Mouse (Mus musculus) G1E (cell line): ENCODE results near the gene Bptf. TPM values are rescaled to one million over a fixed set of nuclear protein-coding genes. Genes with fewer than 3 reads are reported as not detected.

ENCODE experiments used
- ATAC-seq: 2 replicates; pipeline ENCODE4 v1.8.0; 2016; ENCODE audit warnings: mild to moderate bottlenecking; ENCODE audit not compliant: insufficient number of reproducible peaks, poor library complexity, low FRiP score, severe bottlenecking; ENCODE audit errors: extremely low read depth
- DNase-seq: peaks from one replicate; pipeline ENCODE4 v3.0.0; 2012; ENCODE audit warnings: low spot score
- H3K27me3 ChIP-seq: 2 replicates; pipeline ENCODE4 v1.6.1; 2012; ENCODE audit warnings: mild to moderate bottlenecking, low read length, inconsistent platforms; ENCODE audit not compliant: insufficient read depth
- H3K36me3 ChIP-seq: replicated peaks from 2 replicates; pipeline ENCODE3; 2012; ENCODE audit warnings: mild to moderate bottlenecking, inconsistent platforms
- H3K4me1 ChIP-seq: 2 replicates; pipeline ENCODE4 v1.6.1; 2012; ENCODE audit warnings: low read depth, low read length, inconsistent platforms, mixed read lengths; ENCODE audit not compliant: insufficient read depth
- H3K4me3 ChIP-seq: 2 replicates; pipeline ENCODE4 v1.5.1; 2012; ENCODE audit warnings: low read depth, mild to moderate bottlenecking, inconsistent platforms, low read length, moderate library complexity, mixed read lengths
- H3K9me3 ChIP-seq: replicated peaks from 2 replicates; pipeline ENCODE4 v1.6.1; 2012; ENCODE audit warnings: inconsistent platforms
- CTCF ChIP-seq: IDR thresholded peaks from 2 replicates; pipeline ENCODE4 v1.5.1; 2012; ENCODE audit warnings: low read depth, low read length, inconsistent platforms, mixed read lengths
- GATA1 ChIP-seq: IDR thresholded peaks from 2 replicates; pipeline ENCODE4 v1.6.1; 2012; ENCODE audit warnings: borderline replicate concordance, low read length, inconsistent platforms, mixed read lengths
- GATA2 ChIP-seq: IDR thresholded peaks from 2 replicates; pipeline ENCODE4 v1.6.1; 2012; ENCODE audit warnings: low read depth, low read length, inconsistent platforms, borderline replicate concordance
- POLR2AphosphoS5 ChIP-seq: IDR thresholded peaks from 2 replicates; pipeline ENCODE4 v1.6.1; 2012; ENCODE audit warnings: low read depth, low read length, inconsistent platforms; ENCODE audit not compliant: insufficient replicate concordance
- TAL1 ChIP-seq: conservative IDR thresholded peaks from 2 replicates; pipeline ENCODE4 v1.6.1; 2012; ENCODE audit warnings: low read depth, low read length, inconsistent platforms, mixed read lengths
- polyA plus RNA-seq: library from polyadenylated mRNA; stranded (reverse); fragments of >175 nt; gene quantifications from 2 replicates; pipeline ENCODE4 v1.2.3, GENCODE M21; 2012
- total RNA-seq, 2 experiments: library from RNA; stranded (forward) in 1 of 2; stranded (reverse) in 1 of 2; fragments of 200-1000 nt in 1 of 2; fragments of >200 nt in 1 of 2; fragmentation: Nextera tagmentation in 1 of 2; gene quantifications; 2 replicates each; pipeline ENCODE4 v1.2.3; 2014 to 2017

Gene Bptf
- total and polyA plus RNA-seq, 3 experiments = 28.5 to 75.6 (median 53.7) TPM

- H3K4me1 ChIP-seq = peaks cover 21% of the 10 kb centered on the region
- DNase-seq (no peak), ATAC-seq (no peak)
- no peaks in the 10 kb centered on the region for H3K9me3 ChIP-seq
- no peak overlapping the region for H3K4me3 ChIP-seq
- H3K36me3 ChIP-seq = peaks cover 75% of the 10 kb centered on the region
- TF ChIP-seq GATA2 (no peak), CTCF (no peak), TAL1 (no peak), POLR2AphosphoS5 (no peak), GATA1 (no peak)
- H3K27me3 ChIP-seq = no peaks in the 10 kb centered on the region
Observed at GRCm38 (mm10) chr11:107102465-107103223, 29.3 kb downstream of the Bptf start.

- Histone ChIP-seq H3K4me1 (no peaks in the 10 kb centered on the region; the same call in 1 of the 2 replicates), H3K36me3 (peaks cover 80% of the 10 kb centered on the region), H3K4me3 (no peak overlapping the region), H3K27me3 (no peaks in the 10 kb centered on the region), H3K9me3 (no peaks in the 10 kb centered on the region)
- ATAC-seq (no peak), DNase-seq (no peak)
- no peak for TF ChIP-seq GATA2
- TF ChIP-seq CTCF = no peak
- TF ChIP-seq GATA1 = no peak
- TF ChIP-seq TAL1 = no peak
- TF ChIP-seq POLR2AphosphoS5 = no peak
Observed at GRCm38 (mm10) chr11:107096973-107097372, 35.0 kb downstream of the Bptf start.

GRCm38 (mm10) chr11:107093871-107094270 lies 38.1 kb downstream of the Bptf start:
- DNase-seq = no peak
- no peak for TF ChIP-seq POLR2AphosphoS5
- TF ChIP-seq GATA1 = no peak
- TF ChIP-seq TAL1 = no peak
- no peak for TF ChIP-seq CTCF
- TF ChIP-seq GATA2 = no peak
- H3K36me3 ChIP-seq = peaks cover 77% of the 10 kb centered on the region

GRCm38 (mm10) chr11:107092637-107093036 lies 39.3 kb downstream of the Bptf start:
- Histone ChIP-seq H3K9me3 (no peaks in the 10 kb centered on the region), H3K4me1 (no peaks in the 10 kb centered on the region), H3K27me3 (no peaks in the 10 kb centered on the region), H3K4me3 (no peak overlapping the region), H3K36me3 (peaks cover 74% of the 10 kb centered on the region)
- ATAC-seq (no peak), DNase-seq (no peak)
- no peak for TF ChIP-seq GATA2
- TF ChIP-seq GATA1 = no peak
- TF ChIP-seq POLR2AphosphoS5 = no peak

More at GRCm38 (mm10) chr11:107093871-107094270, 38.1 kb downstream of the Bptf start:
- Histone ChIP-seq H3K4me3 (no peak overlapping the region), H3K9me3 (no peaks in the 10 kb centered on the region), H3K4me1 (no peaks in the 10 kb centered on the region), H3K27me3 (no peaks in the 10 kb centered on the region)
- no peak for ATAC-seq

- Histone ChIP-seq H3K36me3 (peaks cover 79% of the 10 kb centered on the region), H3K9me3 (no peaks in the 10 kb centered on the region), H3K4me1 (peaks cover 4% of the 10 kb centered on the region; the same call in 1 of the 2 replicates), H3K27me3 (no peaks in the 10 kb centered on the region), H3K4me3 (no peak overlapping the region)
- TF ChIP-seq POLR2AphosphoS5 (no peak), GATA1 (no peak), CTCF (no peak), GATA2 (no peak), TAL1 (no peak)
- ATAC-seq (no peak), DNase-seq (no peak)
Observed at GRCm38 (mm10) chr11:107085866-107086265, 46.1 kb downstream of the Bptf start.

GRCm38 (mm10) chr11:107083480-107083879 lies 48.4 kb downstream of the Bptf start:
- ATAC-seq (no peak), DNase-seq (no peak)
- Histone ChIP-seq H3K9me3 (no peaks in the 10 kb centered on the region), H3K4me1 (peaks cover 4% of the 10 kb centered on the region; the same call in 1 of the 2 replicates), H3K36me3 (peaks cover 81% of the 10 kb centered on the region), H3K4me3 (no peak overlapping the region), H3K27me3 (no peaks in the 10 kb centered on the region)
- TF ChIP-seq POLR2AphosphoS5 (no peak), GATA1 (no peak), TAL1 (no peak), GATA2 (no peak), CTCF (no peak)
